Mouse (Mus musculus) thymus, postnatal 10 days (tissue): Measurements from ENCODE around the gene Wdr45.
"Not testable (repeated sequence)": the region's sequence is repeated elsewhere in the genome, so short reads cannot be mapped to it uniquely, and the experiment has no call there.

Experiments used
- DNase-seq, 2 experiments: peaks; one replicate each; pipeline ENCODE4 v3.0.0; 2021; ENCODE audit warnings: low spot score in 2 of 2

Gene Wdr45

GRCm38 (mm10) chrX:7721514-7722281, 7.6 kb downstream of the Wdr45 start, which contains the start of gene Gm45208:
TSS of gene Gm45208 (plus strand) at chrX:7722245.
- DNase-seq = peak; percentile 38 to 49

- DNase-seq = no peak
Measured at GRCm38 (mm10) chrX:7722282-7722611, 8.1 kb downstream of the Wdr45 start.

GRCm38 (mm10) chrX:7722691-7723090, 8.6 kb downstream of the Wdr45 start:
- DNase-seq = no peak

GRCm38 (mm10) chrX:7724135-7724534, 10.0 kb downstream of the Wdr45 start:
- DNase-seq = no peak

- no peak for DNase-seq
Measured at GRCm38 (mm10) chrX:7725841-7726240, 11.7 kb downstream of the Wdr45 start.

GRCm38 (mm10) chrX:7727176-7727575, 13.0 kb downstream of the Wdr45 start:
- DNase-seq = no peak

- DNase-seq = peak; percentile 60
Measured at GRCm38 (mm10) chrX:7728215-7728921, 14.2 kb downstream of the Wdr45 start, which contains the start of gene Praf2. TSS of gene Praf2 (plus strand) at chrX:7728439.

GRCm38 (mm10) chrX:7728922-7729265, 14.8 kb downstream of the Wdr45 start:
- DNase-seq = no peak

- peak; percentile 69 to 85 for DNase-seq
Measured at GRCm38 (mm10) chrX:7733571-7734156, 19.5 kb downstream of the Wdr45 start.

GRCm38 (mm10) chrX:7739336-7740081, 25.4 kb downstream of the Wdr45 start:
- no peak for DNase-seq

GRCm38 (mm10) chrX:7740082-7740819, 26.1 kb downstream of the Wdr45 start:
- no peak for DNase-seq

- no peak for DNase-seq
Measured at GRCm38 (mm10) chrX:7741103-7741502, 27.0 kb downstream of the Wdr45 start.

- DNase-seq = no peak
Measured at GRCm38 (mm10) chrX:7743470-7743869, 29.3 kb downstream of the Wdr45 start.

GRCm38 (mm10) chrX:7744940-7745339, 30.8 kb downstream of the Wdr45 start:
- no peak for DNase-seq

GRCm38 (mm10) chrX:7745429-7745828, 31.3 kb downstream of the Wdr45 start:
- no peak for DNase-seq

- DNase-seq = no peak
Measured at GRCm38 (mm10) chrX:7750432-7751116, 36.4 kb downstream of the Wdr45 start, which contains the start of gene Ccdc120. TSS of gene Ccdc120 (minus strand) at chrX:7750905.

- DNase-seq = not testable (repeated sequence)
Measured at GRCm38 (mm10) chrX:7753627-7754026, 39.5 kb downstream of the Wdr45 start.

- DNase-seq = peak; percentile 58 to 71
Measured at GRCm38 (mm10) chrX:7762137-7762920, 48.2 kb downstream of the Wdr45 start, which contains the start of gene Tfe3. TSS of gene Tfe3 (plus strand) at chrX:7762560.

GRCm38 (mm10) chrX:7762921-7763197, 48.7 kb downstream of the Wdr45 start:
- DNase-seq = no peak
